Mouse (Mus musculus): Measurements from ENCODE around the gene Rptor. TPM values are rescaled to one million over a fixed set of nuclear protein-coding genes. Genes with fewer than 3 reads are reported as not detected.

The Rptor gene
- total and polyA plus RNA-seq, 2 experiments from 2014 or later: 8.0 to 46.7 TPM

DNA sequence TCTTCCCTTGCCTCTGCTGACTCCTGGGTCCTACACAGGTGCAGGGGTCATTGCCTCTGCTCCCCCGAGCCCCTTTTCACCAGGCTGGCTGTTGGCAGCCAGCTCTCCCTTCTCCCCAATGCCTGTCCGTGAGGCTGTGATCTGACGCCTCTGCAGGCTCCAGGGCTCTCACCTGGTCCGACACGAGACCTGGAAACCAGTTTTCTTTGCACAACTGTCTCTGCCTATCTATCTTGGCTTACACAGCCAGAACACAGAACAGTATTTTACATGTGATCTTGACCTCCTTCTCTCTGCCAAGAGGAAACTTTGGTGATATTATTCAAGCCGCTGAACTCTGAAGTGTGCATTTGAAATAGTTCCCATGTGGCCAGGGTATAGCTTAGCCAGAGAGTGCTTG, 151.8 kb downstream of the Rptor start:
- 86% methylated on average over 6 of the region's 6 CpGs for WGBS
- Histone ChIP-seq H3K27ac (ENCODE audit: low read depth, low read length) (no peak overlapping the region), H3K4me1 (ENCODE audit: insufficient read depth) (no peaks in the 10 kb centered on the region), H3K4me2 (ENCODE audit: low read depth) (no peak overlapping the region), H3K4me3 (ENCODE audit: low read depth, low read length) (no peak overlapping the region), H3K9me3 (ENCODE audit: low read length) (no peaks in the 10 kb centered on the region), H3K9ac (no peak overlapping the region), H3K27me3 (ENCODE audit: insufficient read depth, low read length) (no peaks in the 10 kb centered on the region), H3K36me3 (ENCODE audit: insufficient read depth) (no peaks in the 10 kb centered on the region; the same call in 1 of the 2 replicates)
- no peak for DNase-seq
- ATAC-seq: no peak
- TF ChIP-seq CTCF (IDR thresholded peaks at IDR 0.05; ENCODE audit: low read depth): no peak

DNA sequence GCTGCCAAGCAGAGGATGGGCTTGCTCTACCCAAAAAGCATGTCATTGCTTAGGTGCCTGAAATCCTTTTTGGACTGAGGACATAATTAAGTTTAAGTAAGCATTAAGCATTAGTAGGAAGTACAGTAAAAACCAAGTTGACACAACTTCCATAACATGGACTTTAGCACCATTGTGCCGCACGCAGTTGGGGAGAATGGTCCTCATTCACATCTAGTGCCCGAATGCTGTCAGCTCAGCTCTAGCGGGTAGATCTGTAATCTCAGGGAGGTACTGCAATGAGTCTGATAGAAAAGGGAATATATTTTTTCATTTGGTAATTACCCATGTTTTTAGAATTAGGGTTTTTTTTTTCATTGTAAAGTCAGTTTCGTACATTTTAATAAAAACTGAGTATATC, 155.5 kb downstream of the Rptor start:
- Histone ChIP-seq H3K4me2 (ENCODE audit: low read depth) (no peak overlapping the region), H3K27me3 (ENCODE audit: insufficient read depth, low read length) (no peaks in the 10 kb centered on the region), H3K4me1 (ENCODE audit: insufficient read depth) (no peaks in the 10 kb centered on the region), H3K9ac (no peak overlapping the region), H3K4me3 (ENCODE audit: low read depth, low read length) (no peak overlapping the region), H3K9me3 (ENCODE audit: low read length) (no peaks in the 10 kb centered on the region), H3K27ac (ENCODE audit: low read depth, low read length) (no peak overlapping the region), H3K36me3 (ENCODE audit: insufficient read depth) (no peaks in the 10 kb centered on the region; the same call in 1 of the 2 replicates)
- no peak for DNase-seq
- 90% methylated on average over 5 of the region's 5 CpGs for WGBS
- ATAC-seq: no peak
- TF ChIP-seq CTCF (IDR thresholded peaks at IDR 0.05; ENCODE audit: low read depth): no peak

DNA sequence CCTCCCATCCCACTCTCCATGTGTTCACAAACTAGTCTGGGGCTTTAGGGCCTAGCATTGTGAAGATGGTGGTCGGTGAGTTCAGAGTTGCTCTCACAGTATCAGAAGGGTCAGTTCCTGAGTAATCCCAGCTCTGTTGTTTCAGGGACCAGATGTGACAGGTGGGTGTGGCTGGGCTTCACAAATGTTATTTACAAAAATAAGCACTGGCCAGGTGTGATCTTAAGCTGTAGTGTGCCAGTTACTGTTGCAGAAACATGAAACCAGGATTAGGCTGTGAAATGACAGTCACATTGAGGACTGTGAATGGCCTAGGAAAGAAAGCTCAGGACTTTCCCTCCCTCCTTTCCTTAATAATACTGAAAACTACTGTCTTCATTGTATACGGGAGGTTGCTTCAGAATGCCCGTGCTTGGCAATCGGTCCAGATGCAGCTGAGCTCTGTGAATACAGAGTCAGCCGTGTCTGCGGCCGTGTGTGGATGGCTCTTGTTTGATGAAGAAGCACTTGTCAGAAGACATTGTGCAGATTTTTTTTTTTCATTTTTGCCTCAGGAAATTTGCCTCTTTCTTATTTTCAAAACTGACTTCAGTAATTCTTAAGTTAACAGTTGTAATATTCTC, 156.1 kb downstream of the Rptor start:
- Histone ChIP-seq H3K9ac (no peak overlapping the region), H3K4me1 (ENCODE audit: insufficient read depth) (no peaks in the 10 kb centered on the region), H3K36me3 (ENCODE audit: insufficient read depth) (no peaks in the 10 kb centered on the region; the same call in 1 of the 2 replicates), H3K9me3 (ENCODE audit: low read length) (no peaks in the 10 kb centered on the region), H3K27ac (ENCODE audit: low read depth, low read length) (no peak overlapping the region), H3K27me3 (ENCODE audit: insufficient read depth, low read length) (no peaks in the 10 kb centered on the region), H3K4me3 (ENCODE audit: low read depth, low read length) (no peak overlapping the region), H3K4me2 (ENCODE audit: low read depth) (no peak overlapping the region)
- 48% methylated on average over 7 of the region's 7 CpGs for WGBS
- no peak for TF ChIP-seq CTCF (IDR thresholded peaks at IDR 0.05; ENCODE audit: low read depth)
- DNase-seq: no peak
- ATAC-seq: no peak

DNA sequence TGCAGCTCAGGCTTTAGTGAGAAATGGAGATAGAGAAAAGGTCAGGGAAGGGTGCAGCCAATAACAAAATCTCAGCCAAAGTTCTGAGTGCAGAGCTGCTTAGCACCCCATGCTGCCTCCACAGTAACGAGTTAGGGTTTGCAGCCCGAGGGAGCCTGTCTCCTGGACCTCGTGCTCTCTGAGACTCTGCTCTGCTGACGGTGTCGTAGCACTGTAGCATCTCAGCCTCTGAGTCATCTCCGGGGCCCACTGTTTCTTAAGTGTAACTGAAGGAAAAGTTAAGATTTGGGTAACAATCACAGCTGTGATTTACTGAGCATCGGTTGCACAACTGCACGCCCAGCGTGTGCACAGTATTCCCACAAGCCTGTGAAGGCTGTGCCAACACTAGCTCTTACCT, 160.2 kb downstream of the Rptor start:
- TF ChIP-seq CTCF (IDR thresholded peaks at IDR 0.05; ENCODE audit: low read depth): no peak
- no peaks in the 10 kb centered on the region for H3K4me1 ChIP-seq (ENCODE audit: insufficient read depth)
- WGBS: 76% methylated on average over 9 of the region's 9 CpGs
- no peak overlapping the region for H3K4me3 ChIP-seq (ENCODE audit: low read depth, low read length)
- no peaks in the 10 kb centered on the region for H3K9me3 ChIP-seq (ENCODE audit: low read length)
- no peaks in the 10 kb centered on the region for H3K27me3 ChIP-seq (ENCODE audit: insufficient read depth, low read length)
- no peak overlapping the region for H3K27ac ChIP-seq (ENCODE audit: low read depth, low read length)
- H3K36me3 ChIP-seq (ENCODE audit: insufficient read depth): no peaks in the 10 kb centered on the region; the same call in 1 of the 2 replicates
- no peak overlapping the region for H3K9ac ChIP-seq
- no peak overlapping the region for H3K4me2 ChIP-seq (ENCODE audit: low read depth)
- DNase-seq (no peak), ATAC-seq (no peak)

DNA sequence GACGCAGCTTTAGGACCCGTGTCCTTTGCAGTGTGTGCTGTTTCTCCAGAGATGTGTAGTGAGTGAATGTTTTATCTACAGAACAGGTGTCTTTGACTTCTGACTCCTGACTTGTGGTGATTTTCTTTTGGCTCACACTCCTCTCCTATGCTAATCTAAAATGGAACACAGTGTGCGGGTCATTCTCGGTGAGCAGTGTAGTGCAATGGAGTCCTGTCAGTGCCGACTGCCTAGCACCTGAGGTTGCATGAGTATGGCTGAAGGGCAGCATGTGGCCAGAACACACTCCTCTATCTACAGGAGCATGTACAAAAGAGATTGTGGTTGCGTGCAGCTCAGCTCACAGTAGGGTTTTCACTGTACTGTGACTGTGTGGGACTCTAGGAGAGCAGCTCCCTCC, 163.3 kb downstream of the Rptor start:
- ATAC-seq (no peak), DNase-seq (no peak)
- WGBS: 88% methylated on average over 6 of the region's 6 CpGs
- H3K4me3 ChIP-seq (ENCODE audit: low read depth, low read length): no peak overlapping the region
- H3K4me1 ChIP-seq (ENCODE audit: insufficient read depth): no peaks in the 10 kb centered on the region
- TF ChIP-seq CTCF (IDR thresholded peaks at IDR 0.05; ENCODE audit: low read depth): no peak
- no peak overlapping the region for H3K27ac ChIP-seq (ENCODE audit: low read depth, low read length)
- H3K27me3 ChIP-seq (ENCODE audit: insufficient read depth, low read length): no peaks in the 10 kb centered on the region
- H3K9ac ChIP-seq: no peak overlapping the region
- H3K9me3 ChIP-seq (ENCODE audit: low read length): no peaks in the 10 kb centered on the region
- H3K36me3 ChIP-seq (ENCODE audit: insufficient read depth): no peaks in the 10 kb centered on the region
- no peak overlapping the region for H3K4me2 ChIP-seq (ENCODE audit: low read depth)

DNA sequence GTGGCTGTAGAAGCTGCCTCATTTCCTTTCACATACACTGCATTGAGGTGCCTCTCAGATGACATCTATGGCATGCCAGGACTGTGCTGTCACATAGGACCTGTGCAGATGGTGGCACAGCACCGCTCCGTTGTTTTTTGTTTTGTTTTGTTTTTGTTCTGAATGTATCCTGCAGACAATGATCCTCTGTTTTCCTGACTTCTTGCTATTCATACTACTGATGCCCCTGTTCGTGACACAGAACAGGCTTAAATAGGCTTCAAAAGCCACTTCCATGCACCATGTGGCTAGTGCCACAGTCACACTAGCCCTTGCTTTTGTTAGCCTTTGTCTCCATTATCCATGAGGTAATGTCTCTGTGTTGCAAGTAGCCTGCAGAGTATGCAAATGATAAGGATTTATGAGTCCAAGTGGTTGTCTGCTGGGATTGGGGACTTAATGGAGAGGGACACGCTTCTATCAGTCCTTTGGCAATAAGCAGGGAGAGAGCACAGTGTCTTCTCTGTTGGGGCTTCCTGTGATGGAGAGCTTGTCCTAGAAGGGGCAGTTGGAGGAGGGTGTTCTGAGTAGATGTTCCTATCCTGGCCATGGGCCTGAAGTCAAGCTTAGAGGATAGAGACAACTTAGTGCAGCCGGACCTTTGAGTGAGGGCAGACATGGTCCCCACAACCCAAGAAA, 164.2 kb downstream of the Rptor start:
- no peak overlapping the region for H3K27ac ChIP-seq (ENCODE audit: low read depth, low read length)
- no peak for TF ChIP-seq CTCF (IDR thresholded peaks at IDR 0.05; ENCODE audit: low read depth)
- DNase-seq (no peak), ATAC-seq (peak; percentile 47)
- H3K9ac ChIP-seq: no peak overlapping the region
- no peaks in the 10 kb centered on the region for H3K4me1 ChIP-seq (ENCODE audit: insufficient read depth)
- no peaks in the 10 kb centered on the region for H3K9me3 ChIP-seq (ENCODE audit: low read length)
- no peaks in the 10 kb centered on the region; the same call in 1 of the 2 replicates for H3K36me3 ChIP-seq (ENCODE audit: insufficient read depth)
- 39% methylated on average over 5 of the region's 5 CpGs for WGBS
- H3K4me3 ChIP-seq (ENCODE audit: low read depth, low read length): no peak overlapping the region
- no peaks in the 10 kb centered on the region for H3K27me3 ChIP-seq (ENCODE audit: insufficient read depth, low read length)
- no peak overlapping the region for H3K4me2 ChIP-seq (ENCODE audit: low read depth)

DNA sequence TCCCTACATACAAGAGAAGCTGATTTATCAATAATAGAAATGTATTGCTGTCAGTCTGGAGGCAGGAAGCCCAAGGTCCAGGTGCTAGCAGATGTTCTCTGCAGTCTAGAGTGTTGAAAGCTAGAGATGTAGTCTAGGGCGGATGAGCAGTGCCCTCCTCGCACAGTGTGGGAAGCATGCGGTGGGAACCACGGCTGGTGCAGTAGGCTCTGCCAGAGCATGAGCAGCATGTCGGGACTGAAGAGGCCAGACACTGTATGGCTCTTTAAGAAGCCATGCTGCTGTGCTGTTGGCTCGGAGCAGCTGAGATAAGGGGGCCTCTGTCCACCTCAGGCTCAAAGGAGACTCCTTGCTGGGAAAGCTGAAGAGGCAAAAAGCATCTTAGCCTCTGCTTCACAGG, 164.8 kb downstream of the Rptor start:
- DNase-seq (no peak), ATAC-seq (peak; percentile 51; the same call in 1 of the 2 replicates)
- Histone ChIP-seq H3K4me3 (ENCODE audit: low read depth, low read length) (no peak overlapping the region), H3K4me2 (ENCODE audit: low read depth) (no peak overlapping the region), H3K27ac (ENCODE audit: low read depth, low read length) (no peak overlapping the region), H3K9ac (no peak overlapping the region), H3K36me3 (ENCODE audit: insufficient read depth) (no peaks in the 10 kb centered on the region; the same call in 1 of the 2 replicates), H3K9me3 (ENCODE audit: low read length) (no peaks in the 10 kb centered on the region), H3K4me1 (ENCODE audit: insufficient read depth) (no peaks in the 10 kb centered on the region), H3K27me3 (ENCODE audit: insufficient read depth, low read length) (no peaks in the 10 kb centered on the region)
- 54% methylated on average over 6 of the region's 6 CpGs for WGBS
- no peak for TF ChIP-seq CTCF (IDR thresholded peaks at IDR 0.05; ENCODE audit: low read depth)
